Mouse (Mus musculus) bone marrow macrophage, adult 2 months (primary cell): Measurements from ENCODE around the gene Ntf5.

Experiments
- CTCF ChIP-seq: IDR thresholded peaks from 2 replicates; pipeline ENCODE4 v1.5.1; 2012; ENCODE audit warnings: low read depth, mild to moderate bottlenecking, low read length, moderate library complexity
- POLR2A ChIP-seq: IDR thresholded peaks from 2 replicates; pipeline ENCODE4 v1.6.1; 2012; ENCODE audit warnings: mild to moderate bottlenecking, low read depth, low read length, borderline replicate concordance

DNA sequence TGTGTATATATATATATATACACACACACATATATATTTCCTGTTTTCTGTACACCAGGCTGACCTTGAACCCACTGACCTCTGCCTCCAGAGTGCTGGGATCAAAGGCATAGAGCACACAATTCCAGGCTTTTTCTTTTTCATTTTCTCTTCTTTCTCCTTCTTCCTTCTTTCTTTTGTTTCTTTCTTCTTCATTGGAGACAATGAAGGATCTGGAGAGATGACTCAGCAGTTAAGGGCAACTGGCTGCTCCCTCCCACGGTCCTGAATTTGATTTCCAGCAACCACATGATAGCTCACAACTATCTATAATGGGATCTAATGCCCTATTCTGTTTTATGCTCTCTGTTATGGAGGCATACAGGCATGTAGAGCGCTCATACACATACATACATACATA is 16.7 kb upstream of the Ntf5 start:
- TF ChIP-seq CTCF (no peak), POLR2A (no peak)
